ENCODE assay signal across 8 mouse cellular contexts in the genomic region with DNA sequence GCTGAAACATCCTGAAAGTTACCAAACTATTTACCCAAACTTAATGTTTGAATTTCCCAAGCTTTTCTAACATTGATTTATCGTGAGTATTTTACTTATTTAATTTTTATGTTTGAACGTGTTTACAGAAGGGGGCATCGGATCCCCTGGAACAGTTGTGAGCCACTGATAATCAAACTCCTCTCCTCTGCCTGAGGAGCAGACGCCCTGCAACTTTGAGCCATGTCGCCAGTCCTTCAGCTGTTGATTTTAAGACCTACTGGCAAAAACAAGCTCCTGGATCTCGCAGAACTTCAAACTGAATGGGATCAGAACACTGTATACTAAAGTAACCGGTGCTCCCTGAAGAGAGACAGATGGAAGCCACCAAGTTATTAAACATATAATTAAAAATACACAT. TPM values are rescaled to one million over a fixed set of nuclear protein-coding genes. Genes with fewer than 3 reads are reported as not detected.
DNase-seq lines count a peak whose midpoint lies in the region; ATAC-seq lines count a peak whose summit lies in the region.

No protein-coding gene starts in this region.

- H3K9ac ChIP-seq in neural tube, embryonic 11.5 days (ENCODE audit: low read length), result no peak overlapping the region
- H3K9ac ChIP-seq in neural tube, embryonic 15.5 days (replicated peaks), result no peak overlapping the region

- ATAC-seq in neural tube, embryonic 11.5 days (ENCODE audit: insufficient read depth, low FRiP score, low TSS enrichment), result peak; percentile 35
- ATAC-seq in neural tube, embryonic 15.5 days (ENCODE audit: low FRiP score), result no peak

- H3K4me2 ChIP-seq in neural tube, embryonic 11.5 days (ENCODE audit: low read depth), result no peak overlapping the region
- H3K4me2 ChIP-seq in neural tube, embryonic 15.5 days, result peak overlapping the region; percentile 96

- no peaks in the 10 kb centered on the region for H3K9me3 ChIP-seq in neural tube, embryonic 11.5 days (ENCODE audit: control insufficient read depth, low read length)
- H3K9me3 ChIP-seq in erythroblast, embryonic 14.5 days (ENCODE audit: control insufficient read depth, low read length), result no peaks in the 10 kb centered on the region
- H3K9me3 ChIP-seq in neural tube, embryonic 15.5 days (replicated peaks), result no peaks in the 10 kb centered on the region

- H3K27me3 ChIP-seq in neural tube, embryonic 11.5 days (ENCODE audit: control insufficient read depth, insufficient read depth, low read length), result no peaks in the 10 kb centered on the region
- H3K27me3 ChIP-seq in erythroblast, embryonic 14.5 days (ENCODE audit: control insufficient read depth), result peaks cover 2% of the 10 kb centered on the region; the same call in 1 of the 2 replicates
- H3K27me3 ChIP-seq in neural tube, embryonic 15.5 days (replicated peaks), result no peaks in the 10 kb centered on the region

- no peak overlapping the region for H3K27ac ChIP-seq in neural tube, embryonic 11.5 days (ENCODE audit: low read depth, low read length)
- H3K27ac ChIP-seq in neural tube, embryonic 15.5 days (replicated peaks), result no peak overlapping the region

- H3K4me1 ChIP-seq in neural tube, embryonic 11.5 days (ENCODE audit: control insufficient read depth, insufficient read depth, low read length), result peaks cover 5% of the 10 kb centered on the region; the same call in 1 of the 2 replicates
- peaks cover 18% of the 10 kb centered on the region for H3K4me1 ChIP-seq in erythroblast, embryonic 14.5 days (ENCODE audit: control insufficient read depth)
- H3K4me1 ChIP-seq in neural tube, embryonic 15.5 days, result peaks cover 14% of the 10 kb centered on the region; the same call in 1 of the 2 replicates

- no peak overlapping the region for H3K4me3 ChIP-seq in neural tube, embryonic 11.5 days (ENCODE audit: low read depth, low read length)
- H3K4me3 ChIP-seq in erythroblast, embryonic 14.5 days (replicated peaks), result peak overlapping the region; percentile 100
- H3K4me3 ChIP-seq in neural tube, embryonic 15.5 days (replicated peaks), result no peak overlapping the region

- H3K36me3 ChIP-seq in neural tube, embryonic 11.5 days (ENCODE audit: control insufficient read depth, insufficient read depth, low read length), result no peaks in the 10 kb centered on the region
- H3K36me3 ChIP-seq in erythroblast, embryonic 14.5 days (ENCODE audit: control insufficient read depth), result peaks cover 35% of the 10 kb centered on the region
- no peaks in the 10 kb centered on the region for H3K36me3 ChIP-seq in neural tube, embryonic 15.5 days

- DNase-seq in neural tube, embryonic 11.5 days (ENCODE audit: low spot score), result no peak
- DNase-seq in neural tube, embryonic 10.5 days (ENCODE audit: extremely low spot score, low spot score), result no peak
- peak; percentile 17 to 30 for DNase-seq in kidney, postnatal 4 days
- DNase-seq in gastrocnemius, adult 8-10 months (ENCODE audit: low spot score in 2 of 2), result no peak
- DNase-seq in lung, postnatal 36 days, result no peak
- DNase-seq in ovary, postnatal 36 days (ENCODE audit: low spot score), result no peak

- 29% methylated on average over 7 of the region's 7 CpGs for WGBS in neural tube, embryonic 11.5 days
- whole genome bisulfite sequencing in neural tube, embryonic 15.5 days, result 25% methylated on average over 7 of the region's 7 CpGs

RNA-seq across cellular contexts. Expression of a gene that starts 0.5 kb away (rescaled TPM):
- 228 and 237 TPM in 2 replicates for polyA plus RNA-seq in neural tube, embryonic 11.5 days (2014; fragmentation: Nextera tagmentation; extraction: Ambion mirVana)
- 4.2 and 6.3 TPM in 2 replicates for polyA plus RNA-seq in erythroblast, embryonic 14.5 days (2012)
- 22.6 and 52.1 TPM in 2 replicates for polyA plus RNA-seq in neural tube, embryonic 15.5 days (2015; fragmentation: Nextera tagmentation; extraction: Ambion mirVana)
- total RNA-seq in gastrocnemius, adult 8-10 months (2022), result under 1 TPM in 3 of 4 experiments, not detected in 1; 0.17 to 0.51 (median 0.31) TPM

RNA-seq across cellular contexts. Expression of a gene that starts 4.3 kb away (rescaled TPM):
- polyA plus RNA-seq in neural tube, embryonic 11.5 days (2014; fragmentation: Nextera tagmentation; extraction: Ambion mirVana), result 0.78 TPM in 1 of 2 replicates, not detected in the other
- polyA plus RNA-seq in erythroblast, embryonic 14.5 days (2012), result not detected in 2 replicates
- polyA plus RNA-seq in neural tube, embryonic 15.5 days (2015; fragmentation: Nextera tagmentation; extraction: Ambion mirVana), result 0.19 and 0.31 TPM in 2 replicates
- total RNA-seq in gastrocnemius, adult 8-10 months (2022), result not detected

Comparison
In these comparisons a context has a peak if more than half of its experiments do, and no peak if none do; other contexts are left out.
1. DNase-seq: peak in kidney, postnatal 4 days (2 of 2); none in neural tube, embryonic 11.5 days (single experiment), neural tube, embryonic 10.5 days (single experiment), gastrocnemius, adult 8-10 months (0 of 2), lung, postnatal 36 days (single experiment) and ovary, postnatal 36 days (single experiment).